Mouse (Mus musculus): ENCODE data around the gene Rnf166.
A peak's percentile ranks its signal among the peaks of the same experiment; 100 is the strongest.

Rnf166 gene

DNA sequence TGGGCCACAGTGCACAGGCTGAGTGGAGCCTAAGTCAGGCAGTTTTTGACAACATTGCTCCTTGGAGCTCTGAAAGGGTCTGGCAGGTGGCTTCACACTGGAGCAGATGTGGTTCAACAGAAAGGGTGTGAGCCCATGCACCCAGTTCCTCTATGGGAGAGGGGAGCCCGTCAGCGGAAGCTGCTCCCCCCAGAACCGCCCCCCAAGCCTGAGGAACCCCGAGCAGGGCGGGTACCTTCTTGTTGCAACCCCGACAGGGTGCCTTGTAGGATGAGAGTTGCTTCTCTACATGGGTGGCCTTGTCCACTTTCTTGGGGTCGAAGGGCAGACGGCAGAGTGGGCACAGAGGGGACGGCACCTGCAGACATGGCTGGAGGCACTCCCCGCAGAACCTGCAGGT, 5.9 kb downstream of the Rnf166 start:
- DNase-seq (ENCODE audit: low read depth, low spot score), result no peak

- DNase-seq (ENCODE audit: low read depth, low spot score), result no peak
These were observed 6.5 kb downstream of the Rnf166 start for GRCm38 (mm10) chr8:122469407-122469806.

DNA sequence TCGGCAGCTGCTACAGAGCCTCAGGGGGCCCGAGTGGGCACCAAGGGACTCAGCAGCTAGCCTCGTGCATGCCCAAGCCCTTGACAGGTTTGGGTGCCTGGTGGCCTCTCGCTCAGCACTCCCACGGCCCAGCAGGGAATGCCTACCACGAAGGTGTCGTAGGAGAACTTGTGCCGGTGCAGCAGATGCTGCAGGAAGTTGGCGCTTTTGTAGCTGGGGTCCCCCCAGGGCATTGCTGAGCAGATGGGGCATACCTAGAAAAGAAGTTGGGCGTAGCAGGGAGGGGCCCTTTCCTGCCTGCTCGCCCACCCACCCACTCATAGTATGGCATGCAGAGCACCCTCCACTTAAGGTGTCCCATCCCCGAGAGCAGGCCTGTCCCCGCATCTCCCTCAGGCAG, 8.0 kb downstream of the Rnf166 start:
- no peak for DNase-seq (ENCODE audit: low read depth, low spot score)

DNA sequence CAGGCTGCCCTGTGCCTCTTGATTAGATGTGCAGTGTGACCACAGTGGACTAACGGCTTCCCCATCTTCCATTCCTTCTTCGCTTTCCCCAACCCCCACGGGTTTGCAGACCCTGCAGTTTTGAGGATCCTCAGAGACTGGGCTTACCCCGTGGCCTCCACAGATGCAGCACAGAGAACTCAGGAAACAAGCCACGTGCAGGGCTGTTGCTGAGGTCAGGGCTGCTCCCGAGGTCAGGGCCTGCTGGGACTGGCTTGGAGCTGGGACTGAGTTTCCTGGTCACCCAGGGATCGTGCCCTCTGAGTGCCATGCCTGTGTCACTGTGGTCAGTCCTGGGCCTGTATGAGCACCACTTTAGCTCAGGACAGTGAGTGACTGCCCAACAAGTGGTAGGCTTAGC, 10.9 kb downstream of the Rnf166 start:
- no peak for DNase-seq (ENCODE audit: low read depth, low spot score)

DNA sequence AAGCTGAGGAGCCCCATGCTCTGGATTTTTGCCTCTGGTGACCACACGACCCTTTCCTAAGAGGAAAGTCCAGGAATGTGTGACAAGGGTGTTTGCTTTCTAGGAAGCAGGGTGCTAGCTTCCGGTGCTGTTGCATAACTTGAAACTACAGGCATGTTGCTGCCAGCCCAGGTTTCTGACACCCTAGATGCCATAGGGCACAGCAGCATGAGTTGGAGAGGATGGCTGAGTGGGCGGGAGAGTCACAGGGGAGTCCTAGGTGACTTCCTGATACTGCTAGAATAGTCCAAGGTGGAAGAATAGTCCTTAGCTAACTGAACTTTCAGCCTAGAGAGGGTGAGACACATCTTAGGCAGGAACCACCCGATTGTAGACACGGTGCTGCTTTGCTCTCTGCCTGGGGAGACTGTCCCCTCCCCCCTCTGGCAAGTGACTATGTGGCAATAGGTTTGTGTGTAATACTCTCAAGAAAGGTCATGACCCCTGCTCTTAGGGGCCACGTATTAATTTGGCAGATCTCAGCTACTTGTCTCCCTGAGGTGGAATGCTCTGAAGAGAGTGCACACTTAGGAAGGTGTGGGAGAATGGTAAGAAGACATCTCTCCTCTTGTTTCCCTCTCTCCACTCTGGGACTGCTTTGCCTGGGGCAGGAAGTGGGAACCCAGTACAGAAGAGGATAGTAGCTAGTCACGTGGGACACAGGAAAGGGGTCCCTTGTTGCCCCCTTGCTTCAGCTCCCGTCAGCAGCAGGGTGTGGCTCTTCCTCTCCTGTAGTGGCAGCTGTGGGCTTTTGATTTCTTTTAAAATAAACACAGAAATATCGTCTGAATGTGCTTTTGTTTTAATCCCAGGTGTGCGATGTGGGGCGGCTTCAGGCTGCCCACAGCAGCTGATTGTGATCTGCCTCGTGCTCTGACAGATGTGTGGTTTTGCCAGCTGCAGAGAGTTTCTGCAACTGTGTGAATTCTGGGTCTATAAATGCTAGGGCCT, 11.9 kb downstream of the Rnf166 start:
- peak; percentile 63 for DNase-seq (ENCODE audit: low read depth, low spot score)

DNA sequence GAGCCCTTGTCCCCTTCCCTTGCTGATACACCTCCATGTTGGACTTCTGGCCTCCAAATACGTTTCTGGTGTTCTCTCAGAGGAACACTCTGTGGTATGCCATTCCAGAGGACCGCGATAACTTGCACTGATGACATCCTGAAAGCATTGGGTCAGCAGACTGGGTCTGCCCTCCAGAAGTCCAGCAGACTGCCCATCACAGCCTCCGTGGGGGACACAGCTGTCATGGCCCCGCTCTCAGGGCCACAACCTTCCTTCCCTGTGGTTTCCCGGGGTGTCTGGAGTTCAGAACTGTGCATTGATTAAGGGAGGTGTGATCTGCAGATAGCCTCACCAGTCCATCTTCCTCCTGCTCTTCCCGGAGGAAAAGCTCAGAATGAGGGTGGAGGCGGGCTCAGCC, 13.4 kb downstream of the Rnf166 start:
- DNase-seq (ENCODE audit: low read depth, low spot score), result no peak

- DNase-seq (ENCODE audit: low read depth, low spot score), result peak; percentile 33
These were observed 14.3 kb downstream of the Rnf166 start for GRCm38 (mm10) chr8:122461473-122462148.

GRCm38 (mm10) chr8:122460524-122461472, 15.1 kb downstream of the Rnf166 start, which contains the start of gene Snai3:
Gene Snai3 (minus strand): TSS chr8:122460733.
- DNase-seq (ENCODE audit: low read depth, low spot score), result peak; percentile 77

DNA sequence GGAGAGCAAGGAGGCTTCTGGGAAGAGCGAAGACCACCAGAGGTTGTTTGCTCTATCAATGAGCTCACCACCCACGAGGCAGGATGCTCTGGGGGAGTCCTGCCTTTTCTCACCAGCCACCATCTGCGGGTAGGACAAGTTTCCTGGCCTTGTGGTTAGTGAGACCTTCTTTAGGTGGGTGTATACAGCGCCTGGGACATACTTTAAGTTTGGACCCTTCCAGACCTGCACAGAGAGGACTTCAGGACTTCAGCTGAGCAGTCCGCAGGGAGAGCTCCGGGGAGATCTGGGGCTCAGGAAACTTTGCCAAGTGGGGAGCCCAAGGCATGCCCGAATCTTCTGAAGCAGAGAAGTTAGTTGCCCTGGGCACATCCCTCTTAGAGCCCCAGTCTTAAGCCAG, 15.9 kb downstream of the Rnf166 start:
- DNase-seq (ENCODE audit: low read depth, low spot score), result peak; percentile 53

- peak; percentile 70 for DNase-seq (ENCODE audit: low read depth, low spot score)
These were observed 16.5 kb downstream of the Rnf166 start for GRCm38 (mm10) chr8:122459218-122459900.

DNA sequence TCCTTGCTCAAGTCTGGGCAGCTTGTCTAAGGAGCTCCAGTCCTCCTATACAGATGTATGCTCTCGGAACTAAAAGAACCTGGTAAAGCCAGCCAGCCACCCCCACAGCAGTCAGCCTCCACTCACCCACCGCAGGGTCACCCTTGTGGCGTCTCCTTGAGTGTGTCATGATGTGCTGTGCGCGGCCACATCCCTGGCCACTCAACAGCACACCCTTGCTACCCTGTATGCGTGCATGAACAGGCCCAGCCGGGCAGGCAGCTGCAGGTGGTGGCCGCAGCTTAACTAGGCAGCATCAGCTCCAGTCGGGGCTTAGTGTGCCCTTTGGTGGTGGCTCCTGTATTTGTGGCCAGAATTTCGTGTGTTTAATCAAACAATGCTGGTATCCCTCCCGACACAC, 18.7 kb downstream of the Rnf166 start:
- DNase-seq (ENCODE audit: low read depth, low spot score), result no peak

DNA sequence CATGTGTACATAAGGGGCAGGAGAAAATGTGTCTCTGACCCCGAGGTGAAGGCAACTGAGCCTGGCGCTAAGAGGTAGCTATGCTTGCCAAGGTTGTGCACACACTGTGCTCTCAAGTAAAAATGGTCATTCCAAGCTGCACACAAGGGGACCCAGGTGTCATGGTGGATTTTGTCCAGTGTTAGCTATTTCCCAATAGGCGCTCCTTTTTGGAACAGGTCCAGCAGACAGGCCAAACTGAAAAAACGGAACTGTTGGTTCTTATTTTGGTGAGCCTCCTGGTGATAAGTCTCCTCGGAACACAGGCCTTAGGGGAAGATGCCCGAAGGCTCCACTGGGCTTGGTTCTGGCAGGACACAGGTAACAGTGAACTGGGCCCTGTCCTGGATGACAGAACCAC, 21.5 kb downstream of the Rnf166 start:
- DNase-seq (ENCODE audit: low read depth, low spot score), result no peak

DNA sequence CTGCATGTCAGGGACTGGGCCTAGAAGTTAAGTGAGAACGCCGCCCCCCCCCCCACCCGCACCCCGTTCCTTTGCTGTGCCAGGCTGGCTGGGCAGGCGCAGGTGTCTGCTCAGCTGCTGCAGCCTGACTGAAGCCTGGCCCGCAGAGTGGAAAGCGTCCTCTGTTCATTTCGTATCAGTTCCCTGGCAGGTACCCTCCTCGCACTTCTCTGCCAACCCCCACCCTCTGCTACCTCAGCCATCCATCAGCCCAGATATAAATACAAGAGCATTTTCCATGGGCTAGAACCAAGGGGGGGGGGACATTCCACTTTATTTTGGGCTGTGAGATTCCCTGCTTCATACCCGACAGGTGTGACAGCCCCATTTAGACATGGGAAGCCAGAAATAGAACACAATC, 23.7 kb downstream of the Rnf166 start:
- no peak for DNase-seq (ENCODE audit: low read depth, low spot score)

GRCm38 (mm10) chr8:122451161-122451703, 24.6 kb downstream of the Rnf166 start:
- DNase-seq (ENCODE audit: low read depth, low spot score), result no peak

- DNase-seq (ENCODE audit: low read depth, low spot score), result no peak
These were observed 30.7 kb downstream of the Rnf166 start for GRCm38 (mm10) chr8:122445203-122445602.

GRCm38 (mm10) chr8:122444058-122444748, 31.7 kb downstream of the Rnf166 start:
- DNase-seq (ENCODE audit: low read depth, low spot score), result peak; percentile 85

DNA sequence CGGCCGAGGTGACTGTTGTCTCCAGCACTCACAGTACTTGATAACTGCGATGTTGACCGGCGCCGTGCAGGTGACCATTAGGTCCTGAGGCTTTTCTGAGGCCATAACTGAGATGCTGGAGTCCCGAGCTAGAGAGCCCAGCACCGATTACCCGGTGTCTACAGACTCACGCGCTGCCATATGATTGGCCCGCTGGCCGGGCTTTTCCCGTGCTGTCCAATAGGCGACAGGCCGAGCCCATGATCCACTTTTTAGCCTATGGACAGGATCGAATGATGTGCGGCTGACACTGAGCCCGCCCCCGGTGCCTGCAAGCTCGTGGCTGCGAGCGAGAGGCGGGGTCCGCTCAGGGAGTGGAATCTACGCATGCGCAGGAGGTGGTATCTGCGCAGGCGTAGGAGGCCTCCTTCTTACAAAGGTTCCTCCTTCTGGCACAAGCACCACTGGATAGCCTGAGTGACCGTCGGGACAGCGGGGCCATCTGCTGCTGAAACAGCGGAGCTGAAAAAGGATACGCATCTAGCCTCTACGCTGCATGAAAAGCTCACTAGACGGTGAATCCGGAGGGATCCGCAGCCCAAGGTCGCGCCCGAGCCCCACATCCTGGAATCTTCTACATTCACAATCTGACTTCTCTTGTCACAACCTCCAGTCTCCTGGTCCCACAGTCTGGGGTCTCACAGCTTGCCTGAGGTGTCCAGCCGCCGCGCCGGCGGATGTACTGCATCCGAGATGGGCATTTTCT, 32.4 kb downstream of the Rnf166 start, which contains the start of gene Mvd:
Mvd (minus strand) TSS at position 161 of the 745 bp plus-strand sequence.
- DNase-seq (ENCODE audit: low read depth, low spot score), result peak; percentile 99

GRCm38 (mm10) chr8:122442781-122443180, 33.1 kb downstream of the Rnf166 start:
- no peak for DNase-seq (ENCODE audit: low read depth, low spot score)

DNA sequence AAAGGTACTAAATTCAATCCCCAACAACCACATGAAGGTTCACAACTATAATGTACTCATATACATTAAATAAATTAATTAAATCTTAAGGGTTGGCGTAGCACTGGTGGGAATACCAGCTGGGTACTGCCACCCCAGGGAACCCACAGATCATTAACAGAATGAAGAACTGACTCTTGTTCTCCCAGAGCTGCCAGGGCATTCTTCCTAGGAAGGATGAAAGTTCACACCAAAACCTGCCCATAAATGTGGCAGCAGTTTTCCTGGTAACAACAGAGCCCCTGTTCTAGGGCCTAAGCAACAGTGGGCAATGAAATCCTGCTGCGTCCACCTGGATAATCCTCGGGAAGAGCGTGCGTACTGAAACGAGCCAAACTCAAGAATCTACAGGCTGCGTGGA, 33.5 kb downstream of the Rnf166 start:
- DNase-seq (ENCODE audit: low read depth, low spot score), result no peak

Data from CD4-positive, CD25-positive, alpha-beta regulatory T cell, adult 2 months (primary cell).